Mouse (Mus musculus) limb, embryonic 13.5 days (tissue): Measurements from ENCODE around the gene 2210010C04Rik. TPM values are rescaled to one million over a fixed set of nuclear protein-coding genes. Genes with fewer than 3 reads are reported as not detected.

ENCODE experiments used
- ATAC-seq: fragments of 200-750 bp; cut with Nextera tagmentation; 2 replicates; pipeline ENCODE4 v1.8.0; 2017; ENCODE audit warnings: low read depth, moderate number of reproducible peaks, moderate TSS enrichment; ENCODE audit not compliant: low FRiP score
- H3K27ac ChIP-seq: fragments of 300-500 bp; sonication (generic); 2 replicates; pipeline ENCODE4 v1.5.1; 2015; ENCODE audit warnings: inconsistent platforms, mild to moderate bottlenecking, moderate library complexity
- H3K27me3 ChIP-seq: fragments of 300-500 bp; sonication (generic); 2 replicates; pipeline ENCODE4 v1.6.1; 2015; ENCODE audit warnings: mild to moderate bottlenecking, inconsistent platforms
- H3K36me3 ChIP-seq: fragments of 300-500 bp; sonication (generic); 2 replicates; pipeline ENCODE4 v1.6.1; 2015; ENCODE audit warnings: inconsistent platforms, mild to moderate bottlenecking, moderate library complexity
- H3K4me1 ChIP-seq: fragments of 300-500 bp; sonication (generic); 2 replicates; pipeline ENCODE4 v1.6.1; 2015; ENCODE audit warnings: inconsistent platforms
- H3K4me2 ChIP-seq: fragments of 300-500 bp; sonication (generic); replicated peaks from 2 replicates; pipeline ENCODE4 v1.6.1; 2015; ENCODE audit warnings: inconsistent platforms, mild to moderate bottlenecking, moderate library complexity
- H3K4me3 ChIP-seq: fragments of 300-500 bp; sonication (generic); 2 replicates; pipeline ENCODE4 v1.5.1; 2015; ENCODE audit warnings: moderate library complexity, mild to moderate bottlenecking, inconsistent platforms
- H3K9ac ChIP-seq: fragments of 300-500 bp; sonication (generic); 2 replicates; pipeline ENCODE4 v1.6.1; 2015; ENCODE audit warnings: mild to moderate bottlenecking, inconsistent platforms
- H3K9me3 ChIP-seq: fragments of 300-500 bp; sonication (generic); 2 replicates; pipeline ENCODE4 v1.6.1; 2016; ENCODE audit warnings: inconsistent platforms
- WGBS: fragments of 180-500 bp; shearing (Covaris S2); methylation state at CpG from one replicate; pipeline ENCODE4 v1.1.7; 2015; 5-methylcytosine and 5-hydroxymethylcytosine counted together
- polyA plus RNA-seq: library from polyadenylated mRNA; unstranded; fragments of >200 nt; fragmentation: Nextera tagmentation; extraction: Ambion mirVana; gene quantifications from 2 replicates; pipeline ENCODE4 v1.2.1, GENCODE M21; 2015

The 2210010C04Rik gene
- polyA plus RNA-seq, 1 experiment from 2014 or later: not detected

GRCm38 (mm10) chr6:41047961-41048360 is 12.7 kb upstream of the 2210010C04Rik start:
- 65% methylated on average over 1 of the region's 1 CpGs for WGBS
- ATAC-seq: no peak
- no peak overlapping the region for H3K4me2 ChIP-seq

GRCm38 (mm10) chr6:41047202-41047601 is 11.9 kb upstream of the 2210010C04Rik start:
- Histone ChIP-seq H3K27me3 (no peaks in the 10 kb centered on the region), H3K9ac (no peak overlapping the region), H3K4me1 (no peaks in the 10 kb centered on the region), H3K4me3 (no peak overlapping the region), H3K27ac (no peak overlapping the region), H3K9me3 (no peaks in the 10 kb centered on the region), H3K4me2 (no peak overlapping the region), H3K36me3 (no peaks in the 10 kb centered on the region)
- WGBS: 69% methylated on average over 1 of the region's 1 CpGs
- ATAC-seq: no peak

More at GRCm38 (mm10) chr6:41047961-41048360, 12.7 kb upstream of the 2210010C04Rik start:
- Histone ChIP-seq H3K27me3 (no peaks in the 10 kb centered on the region), H3K9ac (no peak overlapping the region), H3K4me1 (no peaks in the 10 kb centered on the region), H3K9me3 (no peaks in the 10 kb centered on the region), H3K4me3 (no peak overlapping the region), H3K27ac (no peak overlapping the region), H3K36me3 (no peaks in the 10 kb centered on the region)

- no peak for ATAC-seq
- H3K27me3 ChIP-seq: no peaks in the 10 kb centered on the region
- no peak overlapping the region for H3K27ac ChIP-seq
- no peaks in the 10 kb centered on the region for H3K9me3 ChIP-seq
- no peak overlapping the region for H3K9ac ChIP-seq
- no peaks in the 10 kb centered on the region for H3K36me3 ChIP-seq
- no peak overlapping the region for H3K4me2 ChIP-seq
- H3K4me3 ChIP-seq: no peak overlapping the region
- no peaks in the 10 kb centered on the region for H3K4me1 ChIP-seq
- WGBS: 55% methylated on average over 2 of the region's 2 CpGs
Observed at GRCm38 (mm10) chr6:41046553-41046952, 11.2 kb upstream of the 2210010C04Rik start.

DNA sequence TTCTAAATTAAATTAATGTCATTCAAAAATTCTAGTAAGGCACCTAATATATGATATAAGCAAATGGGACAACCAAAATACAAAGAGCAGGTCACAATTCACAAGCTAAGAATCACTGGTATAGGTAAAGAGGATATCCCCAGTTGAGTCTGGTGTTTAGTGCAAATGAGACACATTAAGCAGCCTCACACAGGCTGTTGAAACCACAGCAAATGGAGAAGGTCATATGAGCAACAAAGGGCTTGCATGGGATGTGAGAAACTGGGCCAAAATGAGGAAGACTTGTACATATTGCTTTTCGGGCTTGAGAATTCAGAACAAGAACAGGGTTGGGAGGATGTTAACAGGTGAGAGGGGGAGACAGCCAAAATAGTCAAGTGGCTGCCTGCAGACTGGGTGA is 9.4 kb upstream of the 2210010C04Rik start:
- Histone ChIP-seq H3K27ac (no peak overlapping the region), H3K36me3 (no peaks in the 10 kb centered on the region), H3K9ac (no peak overlapping the region), H3K4me1 (no peaks in the 10 kb centered on the region), H3K27me3 (no peaks in the 10 kb centered on the region), H3K4me3 (no peak overlapping the region), H3K9me3 (no peaks in the 10 kb centered on the region), H3K4me2 (no peak overlapping the region)
- 89% methylated on average over 1 of the region's 1 CpGs for WGBS
- no peak for ATAC-seq

GRCm38 (mm10) chr6:41044314-41044713 is 9.0 kb upstream of the 2210010C04Rik start:
- H3K4me3 ChIP-seq: no peak overlapping the region
- no peak for ATAC-seq
- 83% methylated on average over 1 of the region's 1 CpGs for whole genome bisulfite sequencing

DNA sequence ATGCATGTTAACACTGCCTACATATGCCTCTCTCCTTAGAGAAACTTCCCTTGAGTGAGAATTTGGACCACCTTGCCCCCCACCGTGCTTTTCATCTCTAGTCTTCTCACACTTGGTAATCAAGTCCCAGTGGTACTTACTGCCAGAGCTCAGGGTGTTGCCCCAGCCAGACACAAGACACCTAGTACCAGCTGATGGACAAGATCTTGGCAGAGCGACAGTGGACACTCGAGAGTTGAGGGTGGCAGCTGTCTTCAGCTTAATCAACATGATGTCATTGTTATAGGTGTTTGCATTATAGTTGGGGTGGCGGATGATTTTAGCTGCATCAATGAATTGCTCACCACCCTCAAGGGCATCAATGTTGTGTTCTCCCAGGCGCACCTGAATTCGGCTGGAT is 2.5 kb downstream of the 2210010C04Rik start:
- no peak overlapping the region for H3K9ac ChIP-seq
- H3K36me3 ChIP-seq: no peaks in the 10 kb centered on the region
- WGBS: 80% methylated on average over 6 of the region's 6 CpGs
- H3K9me3 ChIP-seq: no peaks in the 10 kb centered on the region
- H3K27ac ChIP-seq: no peak overlapping the region
- no peaks in the 10 kb centered on the region for H3K27me3 ChIP-seq
- H3K4me2 ChIP-seq: no peak overlapping the region
- H3K4me3 ChIP-seq: no peak overlapping the region
- ATAC-seq: no peak
- no peaks in the 10 kb centered on the region for H3K4me1 ChIP-seq

More at GRCm38 (mm10) chr6:41044314-41044713, 9.0 kb upstream of the 2210010C04Rik start:
- Histone ChIP-seq H3K36me3 (no peaks in the 10 kb centered on the region), H3K4me1 (no peaks in the 10 kb centered on the region), H3K9ac (no peak overlapping the region), H3K27ac (no peak overlapping the region), H3K27me3 (no peaks in the 10 kb centered on the region), H3K9me3 (no peaks in the 10 kb centered on the region), H3K4me2 (no peak overlapping the region)

- WGBS: 80% methylated on average over 3 of the region's 3 CpGs
Observed at GRCm38 (mm10) chr6:41032231-41032630, 3.1 kb downstream of the 2210010C04Rik start.

GRCm38 (mm10) chr6:41030821-41031220 is 4.5 kb downstream of the 2210010C04Rik start:
- Histone ChIP-seq H3K4me2 (no peak overlapping the region), H3K27me3 (no peaks in the 10 kb centered on the region), H3K4me3 (no peak overlapping the region), H3K9me3 (no peaks in the 10 kb centered on the region), H3K27ac (no peak overlapping the region), H3K4me1 (no peaks in the 10 kb centered on the region), H3K9ac (no peak overlapping the region), H3K36me3 (no peaks in the 10 kb centered on the region)
- 85% methylated on average over 3 of the region's 3 CpGs for WGBS
- ATAC-seq: no peak

More at GRCm38 (mm10) chr6:41032231-41032630, 3.1 kb downstream of the 2210010C04Rik start:
- Histone ChIP-seq H3K36me3 (no peaks in the 10 kb centered on the region), H3K9ac (no peak overlapping the region), H3K4me1 (no peaks in the 10 kb centered on the region), H3K4me3 (no peak overlapping the region), H3K27ac (no peak overlapping the region), H3K4me2 (no peak overlapping the region), H3K9me3 (no peaks in the 10 kb centered on the region), H3K27me3 (no peaks in the 10 kb centered on the region)
- ATAC-seq: no peak

DNA sequence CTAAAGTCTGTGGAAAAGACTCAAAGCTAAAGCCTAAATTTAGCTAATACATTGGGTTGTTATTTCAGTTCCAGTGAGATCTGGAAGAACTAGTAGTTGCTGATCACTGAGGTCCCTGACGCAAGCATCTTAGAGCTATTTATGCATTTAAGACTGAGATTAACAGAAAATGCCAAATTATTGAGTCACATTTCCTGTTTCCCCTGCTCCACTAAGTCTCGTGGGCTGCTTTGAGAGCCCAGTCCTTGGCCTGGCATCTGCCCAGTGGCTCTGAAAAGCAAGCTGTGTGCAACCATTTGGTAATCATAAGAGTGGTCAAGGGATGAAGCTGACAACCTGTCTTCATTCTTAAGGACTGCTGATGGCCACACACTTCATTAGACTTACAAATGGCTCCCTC is 8.3 kb downstream of the 2210010C04Rik start:
- H3K9ac ChIP-seq: no peak overlapping the region
- H3K36me3 ChIP-seq: no peaks in the 10 kb centered on the region
- H3K4me1 ChIP-seq: no peaks in the 10 kb centered on the region
- WGBS: 43% methylated on average over 2 of the region's 2 CpGs
- no peaks in the 10 kb centered on the region for H3K27me3 ChIP-seq
- no peak for ATAC-seq
- no peak overlapping the region for H3K4me3 ChIP-seq
- H3K4me2 ChIP-seq: no peak overlapping the region
- no peaks in the 10 kb centered on the region for H3K9me3 ChIP-seq
- H3K27ac ChIP-seq: no peak overlapping the region

DNA sequence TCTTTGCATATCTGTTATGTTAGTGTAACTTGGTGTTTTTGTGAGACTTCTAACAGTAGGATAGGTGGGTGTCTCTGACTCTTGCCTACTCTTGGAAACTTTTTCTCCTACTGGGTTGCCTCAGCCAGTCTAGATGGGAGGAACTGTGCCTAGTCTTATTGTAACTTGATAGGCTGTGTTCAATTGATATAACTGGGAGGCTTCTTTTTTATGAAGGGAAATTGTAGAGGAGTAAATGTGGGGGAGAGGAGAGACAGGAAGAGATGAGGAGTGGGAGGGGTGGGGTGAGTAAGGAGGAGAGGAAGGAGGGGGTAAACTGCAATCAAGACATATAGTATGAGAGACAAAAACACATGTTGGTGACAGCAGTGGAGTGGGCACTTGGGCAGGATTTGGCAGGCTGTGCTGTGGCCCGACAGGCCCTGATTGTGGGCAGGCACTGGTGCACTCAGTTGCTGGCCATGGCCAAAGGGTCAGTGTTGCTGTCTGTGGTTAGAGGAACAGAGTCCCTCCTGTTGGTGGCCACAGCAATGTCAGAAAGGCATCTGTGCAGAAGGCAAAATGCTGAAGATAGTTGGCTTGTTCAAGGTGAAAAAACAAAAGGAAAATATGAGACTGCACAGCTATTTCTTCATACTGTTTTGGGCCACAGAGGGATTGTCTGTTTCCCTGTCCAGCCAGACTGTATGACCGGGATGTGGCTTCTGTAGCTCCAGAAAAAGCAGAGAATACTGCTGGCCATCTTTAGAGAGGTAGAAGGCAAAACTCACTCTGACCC is 9.2 kb downstream of the 2210010C04Rik start:
- Histone ChIP-seq H3K4me3 (no peak overlapping the region), H3K36me3 (no peaks in the 10 kb centered on the region), H3K4me2 (no peak overlapping the region), H3K9me3 (no peaks in the 10 kb centered on the region), H3K27me3 (no peaks in the 10 kb centered on the region), H3K27ac (no peak overlapping the region), H3K4me1 (no peaks in the 10 kb centered on the region), H3K9ac (no peak overlapping the region)
- no peak for ATAC-seq
- WGBS: 76% methylated on average over 2 of the region's 2 CpGs

GRCm38 (mm10) chr6:41019140-41019539 is 16.2 kb downstream of the 2210010C04Rik start:
- H3K4me2 ChIP-seq: no peak overlapping the region
- H3K4me1 ChIP-seq: no peaks in the 10 kb centered on the region
- H3K27me3 ChIP-seq: no peaks in the 10 kb centered on the region
- 76% methylated on average over 2 of the region's 2 CpGs for WGBS
- H3K4me3 ChIP-seq: no peak overlapping the region
- H3K36me3 ChIP-seq: no peaks in the 10 kb centered on the region
- ATAC-seq: no peak
- no peak overlapping the region for H3K9ac ChIP-seq
- H3K27ac ChIP-seq: no peak overlapping the region
- H3K9me3 ChIP-seq: no peaks in the 10 kb centered on the region

- no peak for ATAC-seq
- Histone ChIP-seq H3K9ac (no peak overlapping the region), H3K36me3 (no peaks in the 10 kb centered on the region), H3K4me1 (no peaks in the 10 kb centered on the region), H3K4me2 (no peak overlapping the region), H3K27me3 (no peaks in the 10 kb centered on the region), H3K9me3 (no peaks in the 10 kb centered on the region), H3K27ac (no peak overlapping the region), H3K4me3 (no peak overlapping the region)
- 82% methylated on average over 2 of the region's 2 CpGs for WGBS
Observed at GRCm38 (mm10) chr6:41018629-41019028, 16.7 kb downstream of the 2210010C04Rik start.

DNA sequence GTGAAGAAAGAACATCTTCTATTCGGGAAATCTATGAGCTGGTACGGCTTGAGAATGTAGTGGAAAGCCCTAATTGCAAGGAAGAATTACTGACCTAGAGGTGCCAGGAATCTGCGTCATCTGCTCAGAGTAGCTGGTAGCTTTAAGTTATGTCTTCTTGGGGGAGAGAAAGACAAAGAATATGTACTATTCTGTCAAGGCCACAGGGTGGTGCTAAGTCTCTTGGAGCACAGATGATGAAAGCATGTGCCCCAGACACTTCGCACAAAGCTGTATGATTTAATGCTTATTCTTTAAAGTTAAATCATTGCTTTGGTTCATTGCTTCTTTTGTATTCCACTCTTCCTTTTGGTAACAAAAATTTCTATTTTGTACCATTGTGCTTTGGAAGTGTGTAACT is 20.2 kb downstream of the 2210010C04Rik start:
- Histone ChIP-seq H3K4me1 (no peaks in the 10 kb centered on the region), H3K4me3 (no peak overlapping the region), H3K9me3 (no peaks in the 10 kb centered on the region), H3K4me2 (no peak overlapping the region), H3K27me3 (no peaks in the 10 kb centered on the region), H3K36me3 (no peaks in the 10 kb centered on the region), H3K27ac (no peak overlapping the region), H3K9ac (no peak overlapping the region)
- WGBS: 76% methylated on average over 4 of the region's 4 CpGs
- ATAC-seq: no peak
